Mouse (Mus musculus): ENCODE data around the gene Pgam5. TPM values are rescaled to one million over a fixed set of nuclear protein-coding genes. Genes with fewer than 3 reads are reported as not detected.

The Pgam5 gene
- polyA plus RNA-seq, 1 experiment from 2014 or later: 83.6 TPM

- Histone ChIP-seq H3K27ac (replicated peaks; ENCODE audit: low read depth, low read length) (peak overlapping the region; percentile 38; the same call in 1 of the 2 replicates), H3K4me1 (ENCODE audit: control insufficient read depth, insufficient read depth, low read length) (no peaks in the 10 kb centered on the region)
- 3% methylated on average over 30 of the region's 31 CpGs for WGBS
Observed at GRCm38 (mm10) chr5:110286446-110287083, 16.9 kb upstream of the Pgam5 start.

DNA sequence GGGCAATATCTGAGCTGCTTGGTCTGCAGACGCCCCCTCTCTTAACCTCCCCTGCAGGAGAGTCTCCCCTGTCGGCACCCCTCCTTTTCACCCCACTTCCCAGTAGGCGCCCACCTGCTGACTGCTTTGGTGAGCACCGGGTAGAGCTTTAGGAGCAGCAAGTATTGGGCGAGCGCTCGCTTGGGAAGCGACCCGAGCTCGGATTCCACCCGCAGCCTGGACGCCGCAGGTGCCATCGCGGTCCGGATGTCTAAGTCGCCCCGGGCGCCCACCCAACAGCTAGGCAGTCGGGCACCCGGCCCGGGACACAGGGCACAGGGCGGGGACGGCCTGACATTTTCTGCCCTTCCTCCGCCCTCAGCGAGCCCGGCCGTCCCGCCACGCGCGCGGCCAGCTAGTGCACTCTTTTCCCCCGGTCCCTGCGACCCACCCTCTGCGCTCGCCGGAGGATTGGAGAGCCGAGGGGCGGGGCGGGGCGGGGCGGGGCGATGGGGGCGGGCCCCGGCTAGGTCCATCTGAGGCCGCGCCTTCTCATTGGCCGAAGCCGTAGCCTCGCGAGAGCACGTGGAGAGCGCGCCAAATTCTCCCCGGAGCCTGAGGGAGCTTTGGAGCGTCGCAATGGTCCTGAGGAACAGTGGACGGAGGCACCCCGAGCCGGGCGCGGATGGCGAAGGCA is 16.2 kb upstream of the Pgam5 start, which contains the start of the genes Pxmp2 and Pole:
Gene Pxmp2 (minus strand): TSS at position 417 of the 676 bp plus-strand sequence.
Gene Pole (plus strand): TSS at position 537 of the 676 bp plus-strand sequence.
- Histone ChIP-seq H3K9me3 (replicated peaks; ENCODE audit: control insufficient read depth, low read length) (no peaks in the 10 kb centered on the region), H3K27ac (replicated peaks; ENCODE audit: low read depth, low read length) (peak within 1 kb of the TSS; percentile 38; the same call in 1 of the 2 replicates), H3K4me2 (ENCODE audit: low read depth, low read length) (peak within 1 kb of the TSS; percentile 90), H3K4me3 (ENCODE audit: low read depth, low read length) (peak within 1 kb of the TSS; percentile 66), H3K27me3 (ENCODE audit: control insufficient read depth, insufficient read depth, low read length) (peaks cover 8% of the 10 kb centered on the region; the same call in 1 of the 2 replicates), H3K4me1 (ENCODE audit: control insufficient read depth, insufficient read depth, low read length) (no peaks in the 10 kb centered on the region), H3K9ac (replicated peaks; ENCODE audit: low read length) (peak within 1 kb of the TSS; percentile 85), H3K36me3 (replicated peaks; ENCODE audit: control insufficient read depth, insufficient read depth, low read depth, low read length) (no peaks in the 10 kb centered on the region; the same call in 1 of the 2 replicates)
- DNase-seq (ENCODE audit: low spot score): peak; percentile 96
- WGBS: under 1% methylated on average over 55 of the region's 64 CpGs
- peak; percentile 96 for ATAC-seq (replicated peaks; ENCODE audit: insufficient number of reproducible peaks, low FRiP score, low TSS enrichment, low read depth)

More at GRCm38 (mm10) chr5:110286446-110287083, 16.9 kb upstream of the Pgam5 start:
- DNase-seq (ENCODE audit: low spot score) (no peak), ATAC-seq (replicated peaks; ENCODE audit: insufficient number of reproducible peaks, low FRiP score, low TSS enrichment, low read depth) (peak; percentile 72)
- Histone ChIP-seq H3K4me3 (ENCODE audit: low read depth, low read length) (peak overlapping the region; percentile 66), H3K9me3 (replicated peaks; ENCODE audit: control insufficient read depth, low read length) (no peaks in the 10 kb centered on the region), H3K9ac (replicated peaks; ENCODE audit: low read length) (peak overlapping the region; percentile 85), H3K27me3 (ENCODE audit: control insufficient read depth, insufficient read depth, low read length) (peaks cover 8% of the 10 kb centered on the region; the same call in 1 of the 2 replicates), H3K4me2 (ENCODE audit: low read depth, low read length) (peak overlapping the region; percentile 90), H3K36me3 (replicated peaks; ENCODE audit: control insufficient read depth, insufficient read depth, low read depth, low read length) (no peaks in the 10 kb centered on the region; the same call in 1 of the 2 replicates)

- ATAC-seq (replicated peaks; ENCODE audit: insufficient number of reproducible peaks, low FRiP score, low TSS enrichment, low read depth): no peak
- 9% methylated on average over 15 of the region's 15 CpGs for WGBS
- Histone ChIP-seq H3K27me3 (ENCODE audit: control insufficient read depth, insufficient read depth, low read length) (peaks cover 8% of the 10 kb centered on the region; the same call in 1 of the 2 replicates), H3K4me1 (ENCODE audit: control insufficient read depth, insufficient read depth, low read length) (no peaks in the 10 kb centered on the region), H3K27ac (replicated peaks; ENCODE audit: low read depth, low read length) (no peak overlapping the region), H3K36me3 (replicated peaks; ENCODE audit: control insufficient read depth, insufficient read depth, low read depth, low read length) (no peaks in the 10 kb centered on the region), H3K4me3 (ENCODE audit: low read depth, low read length) (peak overlapping the region; percentile 66), H3K9me3 (replicated peaks; ENCODE audit: control insufficient read depth, low read length) (no peaks in the 10 kb centered on the region), H3K4me2 (ENCODE audit: low read depth, low read length) (peak overlapping the region; percentile 90), H3K9ac (replicated peaks; ENCODE audit: low read length) (peak overlapping the region; percentile 18; the same call in 1 of the 2 replicates)
- DNase-seq (ENCODE audit: low spot score): peak; percentile 5
Observed at GRCm38 (mm10) chr5:110285156-110285555, 15.4 kb upstream of the Pgam5 start.

- no peak overlapping the region for H3K4me3 ChIP-seq (ENCODE audit: low read depth, low read length)
- 9% methylated on average over 4 of the region's 4 CpGs for WGBS
- no peak overlapping the region for H3K9ac ChIP-seq (replicated peaks; ENCODE audit: low read length)
- no peak overlapping the region for H3K27ac ChIP-seq (replicated peaks; ENCODE audit: low read depth, low read length)
- H3K4me1 ChIP-seq (ENCODE audit: control insufficient read depth, insufficient read depth, low read length): no peaks in the 10 kb centered on the region
- peaks cover 8% of the 10 kb centered on the region; the same call in 1 of the 2 replicates for H3K27me3 ChIP-seq (ENCODE audit: control insufficient read depth, insufficient read depth, low read length)
- H3K36me3 ChIP-seq (replicated peaks; ENCODE audit: control insufficient read depth, insufficient read depth, low read depth, low read length): no peaks in the 10 kb centered on the region
- H3K9me3 ChIP-seq (replicated peaks; ENCODE audit: control insufficient read depth, low read length): no peaks in the 10 kb centered on the region
- H3K4me2 ChIP-seq (ENCODE audit: low read depth, low read length): no peak overlapping the region; the same call in 1 of the 2 replicates
- ATAC-seq (replicated peaks; ENCODE audit: insufficient number of reproducible peaks, low FRiP score, low TSS enrichment, low read depth) (no peak), DNase-seq (ENCODE audit: low spot score) (peak; percentile 65)
Observed at GRCm38 (mm10) chr5:110284536-110284935, 14.8 kb upstream of the Pgam5 start.

GRCm38 (mm10) chr5:110281984-110282383 is 12.3 kb upstream of the Pgam5 start:
- Histone ChIP-seq H3K27ac (replicated peaks; ENCODE audit: low read depth, low read length) (no peak overlapping the region), H3K9me3 (replicated peaks; ENCODE audit: control insufficient read depth, low read length) (no peaks in the 10 kb centered on the region), H3K36me3 (replicated peaks; ENCODE audit: control insufficient read depth, insufficient read depth, low read depth, low read length) (no peaks in the 10 kb centered on the region), H3K4me2 (ENCODE audit: low read depth, low read length) (no peak overlapping the region), H3K4me1 (ENCODE audit: control insufficient read depth, insufficient read depth, low read length) (no peaks in the 10 kb centered on the region), H3K4me3 (ENCODE audit: low read depth, low read length) (no peak overlapping the region), H3K27me3 (ENCODE audit: control insufficient read depth, insufficient read depth, low read length) (peaks cover 8% of the 10 kb centered on the region; the same call in 1 of the 2 replicates), H3K9ac (replicated peaks; ENCODE audit: low read length) (no peak overlapping the region)
- WGBS: 83% methylated on average over 2 of the region's 2 CpGs
- DNase-seq (ENCODE audit: low spot score): no peak
- no peak for ATAC-seq (replicated peaks; ENCODE audit: insufficient number of reproducible peaks, low FRiP score, low TSS enrichment, low read depth)

GRCm38 (mm10) chr5:110276910-110277309 is 7.2 kb upstream of the Pgam5 start:
- Histone ChIP-seq H3K9ac (replicated peaks; ENCODE audit: low read length) (no peak overlapping the region), H3K4me2 (ENCODE audit: low read depth, low read length) (no peak overlapping the region), H3K27me3 (ENCODE audit: control insufficient read depth, insufficient read depth, low read length) (no peaks in the 10 kb centered on the region), H3K4me1 (ENCODE audit: control insufficient read depth, insufficient read depth, low read length) (no peaks in the 10 kb centered on the region), H3K36me3 (replicated peaks; ENCODE audit: control insufficient read depth, insufficient read depth, low read depth, low read length) (no peaks in the 10 kb centered on the region), H3K9me3 (replicated peaks; ENCODE audit: control insufficient read depth, low read length) (no peaks in the 10 kb centered on the region), H3K27ac (replicated peaks; ENCODE audit: low read depth, low read length) (no peak overlapping the region), H3K4me3 (ENCODE audit: low read depth, low read length) (no peak overlapping the region)
- WGBS: 100% methylated on average over 1 of the region's 1 CpGs
- DNase-seq (ENCODE audit: low spot score): no peak
- ATAC-seq (replicated peaks; ENCODE audit: insufficient number of reproducible peaks, low FRiP score, low TSS enrichment, low read depth): peak; percentile 56

DNA sequence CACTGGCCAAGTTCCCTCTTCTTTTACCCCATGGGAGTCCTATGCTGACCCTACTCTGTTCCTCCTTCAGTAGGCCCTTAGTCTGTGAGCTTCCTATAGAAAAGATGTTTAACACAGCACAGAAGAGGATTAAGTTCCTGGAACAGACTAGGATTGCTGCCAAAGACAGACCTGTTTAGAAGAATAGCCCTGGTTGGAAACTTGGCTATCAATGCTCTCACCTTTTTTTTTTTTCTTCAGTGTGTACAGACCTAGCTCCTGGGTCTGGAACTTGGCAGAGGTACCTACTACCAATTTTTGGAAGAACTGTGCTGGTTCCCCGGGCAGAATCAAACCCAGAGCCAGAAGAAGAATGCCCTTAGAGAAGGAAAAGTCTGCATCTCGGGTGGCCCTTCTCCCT is 6.7 kb upstream of the Pgam5 start:
- 74% methylated on average over 2 of the region's 2 CpGs for WGBS

DNA sequence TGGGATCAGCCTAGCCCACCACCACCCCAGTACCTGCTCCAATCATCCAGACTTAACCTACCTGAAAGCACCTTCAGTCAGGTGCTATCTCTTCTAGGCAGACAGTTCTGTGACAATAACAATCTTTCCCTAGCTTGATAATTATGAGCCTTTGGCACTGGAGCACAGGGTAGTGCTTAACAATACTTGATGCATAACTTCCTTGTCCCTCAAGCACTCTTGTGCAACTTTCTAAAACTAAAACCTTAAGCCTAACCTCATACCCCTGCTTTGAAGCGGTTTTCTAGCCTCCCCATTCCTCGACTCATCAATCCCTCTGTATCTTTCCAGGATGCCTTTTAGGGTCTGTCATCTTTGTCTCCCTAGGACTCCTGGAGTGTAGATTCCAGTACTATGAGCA is 5.1 kb upstream of the Pgam5 start:
- no peaks in the 10 kb centered on the region for H3K36me3 ChIP-seq (replicated peaks; ENCODE audit: control insufficient read depth, insufficient read depth, low read depth, low read length)
- DNase-seq (ENCODE audit: low spot score) (no peak), ATAC-seq (replicated peaks; ENCODE audit: insufficient number of reproducible peaks, low FRiP score, low TSS enrichment, low read depth) (no peak)
- no peak overlapping the region for H3K4me2 ChIP-seq (ENCODE audit: low read depth, low read length)
- H3K27ac ChIP-seq (replicated peaks; ENCODE audit: low read depth, low read length): no peak overlapping the region
- no peak overlapping the region for H3K9ac ChIP-seq (replicated peaks; ENCODE audit: low read length)
- no peaks in the 10 kb centered on the region for H3K27me3 ChIP-seq (ENCODE audit: control insufficient read depth, insufficient read depth, low read length)
- no peaks in the 10 kb centered on the region for H3K4me1 ChIP-seq (ENCODE audit: control insufficient read depth, insufficient read depth, low read length)
- WGBS: 58% methylated on average over 2 of the region's 2 CpGs
- H3K9me3 ChIP-seq (replicated peaks; ENCODE audit: control insufficient read depth, low read length): no peaks in the 10 kb centered on the region
- H3K4me3 ChIP-seq (ENCODE audit: low read depth, low read length): no peak overlapping the region

More for the DNA sequence above, 6.7 kb upstream of the Pgam5 start:
- no peak overlapping the region for H3K4me3 ChIP-seq (ENCODE audit: low read depth, low read length)
- no peaks in the 10 kb centered on the region for H3K4me1 ChIP-seq (ENCODE audit: control insufficient read depth, insufficient read depth, low read length)
- no peak overlapping the region for H3K9ac ChIP-seq (replicated peaks; ENCODE audit: low read length)
- no peak overlapping the region for H3K27ac ChIP-seq (replicated peaks; ENCODE audit: low read depth, low read length)
- ATAC-seq (replicated peaks; ENCODE audit: insufficient number of reproducible peaks, low FRiP score, low TSS enrichment, low read depth) (no peak), DNase-seq (ENCODE audit: low spot score) (no peak)
- H3K4me2 ChIP-seq (ENCODE audit: low read depth, low read length): no peak overlapping the region
- H3K36me3 ChIP-seq (replicated peaks; ENCODE audit: control insufficient read depth, insufficient read depth, low read depth, low read length): no peaks in the 10 kb centered on the region
- H3K27me3 ChIP-seq (ENCODE audit: control insufficient read depth, insufficient read depth, low read length): no peaks in the 10 kb centered on the region
- H3K9me3 ChIP-seq (replicated peaks; ENCODE audit: control insufficient read depth, low read length): no peaks in the 10 kb centered on the region
